ENCODE assay signal across 18 mouse cellular contexts in genomic region chr4:58631415-58631814, GRCm38 (mm10).
DNase-seq lines count a peak whose midpoint lies in the region; ATAC-seq lines count a peak whose summit lies in the region.
"Had no signal": no experiment of that assay in that cellular context is flagged by ENCODE, and none has a peak within 500 bp of the region (broad histone marks: within the 10 kb centered on the region; RNA-seq: fewer than 3 reads in every experiment).

No protein-coding gene starts in this region.

- peak; percentile 86 for ATAC-seq in lung, embryonic 16.5 days (ENCODE audit: low read depth)
- peak; percentile 47; the same call in 1 of the 2 replicates for ATAC-seq in embryonic facial prominence, embryonic 14.5 days (ENCODE audit: low read depth)
- 0 out of 2 replicates have a peak, but pooled peaks have one; percentile 75 for ATAC-seq in limb, embryonic 15.5 days (ENCODE audit: insufficient number of reproducible peaks, low FRiP score, low TSS enrichment, low read depth)
- ATAC-seq in kidney, embryonic 15.5 days (replicated peaks; ENCODE audit: low FRiP score): no peak
- ATAC-seq: inflammation-experienced regulatory T-cells, adult 6 months; liver, embryonic 12.5 days; midbrain, embryonic 13.5 days had no signal

- H3K4me1 ChIP-seq in lung, embryonic 16.5 days (replicated peaks; ENCODE audit: control insufficient read depth, insufficient read depth, low read length): no peaks in the 10 kb centered on the region
- no peaks in the 10 kb centered on the region for H3K4me1 ChIP-seq in embryonic facial prominence, embryonic 14.5 days (ENCODE audit: control insufficient read depth, insufficient read depth, low read length)
- no peaks in the 10 kb centered on the region for H3K4me1 ChIP-seq in limb, embryonic 15.5 days
- no peaks in the 10 kb centered on the region for H3K4me1 ChIP-seq in kidney, embryonic 15.5 days
- H3K4me1 ChIP-seq: heart, embryonic 15.5 days; liver, embryonic 12.5 days; midbrain, embryonic 13.5 days had no signal

- H3K27me3 ChIP-seq in lung, embryonic 16.5 days (ENCODE audit: control insufficient read depth, insufficient read depth, low read depth, low read length): no peaks in the 10 kb centered on the region
- H3K27me3 ChIP-seq in embryonic facial prominence, embryonic 14.5 days (replicated peaks; ENCODE audit: control insufficient read depth, insufficient read depth, low read length): no peaks in the 10 kb centered on the region
- no peaks in the 10 kb centered on the region for H3K27me3 ChIP-seq in limb, embryonic 15.5 days
- no peaks in the 10 kb centered on the region for H3K27me3 ChIP-seq in kidney, embryonic 15.5 days
- H3K27me3 ChIP-seq: heart, embryonic 15.5 days; liver, embryonic 12.5 days; midbrain, embryonic 13.5 days had no signal

- H3K27ac ChIP-seq in lung, embryonic 16.5 days (ENCODE audit: low read length): no peak overlapping the region
- H3K27ac ChIP-seq in embryonic facial prominence, embryonic 14.5 days (replicated peaks; ENCODE audit: low read depth, low read length): 0 out of 2 replicates have a peak overlapping the region, but pooled peaks have one; percentile 16
- no peak overlapping the region for H3K27ac ChIP-seq in limb, embryonic 15.5 days
- H3K27ac ChIP-seq in kidney, embryonic 15.5 days: no peak overlapping the region
- H3K27ac ChIP-seq: heart, adult 2 months; heart, embryonic 15.5 days; liver, embryonic 12.5 days; midbrain, embryonic 13.5 days had no signal

- no peak overlapping the region for H3K4me2 ChIP-seq in lung, embryonic 16.5 days (ENCODE audit: low read depth, low read length)
- no peak overlapping the region for H3K4me2 ChIP-seq in embryonic facial prominence, embryonic 14.5 days (ENCODE audit: low read depth, low read length)
- H3K4me2 ChIP-seq in limb, embryonic 15.5 days: no peak overlapping the region
- H3K4me2 ChIP-seq in kidney, embryonic 15.5 days: no peak overlapping the region
- H3K4me2 ChIP-seq: heart, embryonic 15.5 days; liver, embryonic 12.5 days; midbrain, embryonic 13.5 days had no signal

- no peaks in the 10 kb centered on the region for H3K36me3 ChIP-seq in lung, embryonic 16.5 days (ENCODE audit: control insufficient read depth, insufficient read depth, low read length)
- H3K36me3 ChIP-seq in embryonic facial prominence, embryonic 14.5 days (ENCODE audit: control insufficient read depth, insufficient read depth, low read length): no peaks in the 10 kb centered on the region
- H3K36me3 ChIP-seq in limb, embryonic 15.5 days: no peaks in the 10 kb centered on the region
- H3K36me3 ChIP-seq in kidney, embryonic 15.5 days: no peaks in the 10 kb centered on the region
- H3K36me3 ChIP-seq: heart, embryonic 15.5 days; liver, embryonic 12.5 days; midbrain, embryonic 13.5 days had no signal

- H3K9ac ChIP-seq in lung, embryonic 16.5 days (ENCODE audit: low read length): no peak overlapping the region
- no peak overlapping the region for H3K9ac ChIP-seq in embryonic facial prominence, embryonic 14.5 days (ENCODE audit: low read depth, low read length)
- H3K9ac ChIP-seq in limb, embryonic 15.5 days: no peak overlapping the region
- H3K9ac ChIP-seq in kidney, embryonic 15.5 days: no peak overlapping the region
- H3K9ac ChIP-seq: heart, embryonic 15.5 days; liver, embryonic 12.5 days; midbrain, embryonic 13.5 days had no signal

- no peak overlapping the region for H3K4me3 ChIP-seq in lung, embryonic 16.5 days (ENCODE audit: low read length)
- no peak overlapping the region for H3K4me3 ChIP-seq in embryonic facial prominence, embryonic 14.5 days (ENCODE audit: low read depth, low read length)
- no peak overlapping the region for H3K4me3 ChIP-seq in limb, embryonic 15.5 days
- H3K4me3 ChIP-seq in kidney, embryonic 15.5 days (replicated peaks): no peak overlapping the region
- H3K4me3 ChIP-seq: heart, adult 2 months; heart, embryonic 15.5 days; liver, embryonic 12.5 days; midbrain, embryonic 13.5 days had no signal

- H3K9me3 ChIP-seq in lung, embryonic 16.5 days (ENCODE audit: control insufficient read depth, low read length): no peaks in the 10 kb centered on the region
- H3K9me3 ChIP-seq in embryonic facial prominence, embryonic 14.5 days (ENCODE audit: control insufficient read depth, low read length): peaks cover 7% of the 10 kb centered on the region; the same call in 1 of the 2 replicates
- H3K9me3 ChIP-seq in limb, embryonic 15.5 days: 0 out of 2 replicates have a peak, but pooled peaks cover 5% of the 10 kb centered on the region
- no peaks in the 10 kb centered on the region for H3K9me3 ChIP-seq in kidney, embryonic 15.5 days (replicated peaks)
- H3K9me3 ChIP-seq: heart, embryonic 15.5 days; liver, embryonic 12.5 days had no signal

- WGBS in lung, embryonic 16.5 days: 58% methylated on average over 4 of the region's 4 CpGs
- 27% methylated on average over 4 of the region's 4 CpGs for WGBS in embryonic facial prominence, embryonic 14.5 days
- WGBS in limb, embryonic 15.5 days: 22% methylated on average over 4 of the region's 4 CpGs
- WGBS in kidney, embryonic 15.5 days: 65% methylated on average over 4 of the region's 4 CpGs

- DNase-seq in lung, adult 18-20 months: no peak
- DNase-seq in embryo, embryonic 11 days: peak; percentile 74
- peak; percentile 79 for DNase-seq in embryonic facial prominence, embryonic 14.5 days (ENCODE audit: low spot score)
- no peak for DNase-seq in B cell, adult 2 months
- DNase-seq in left cerebral cortex, adult 9 months (ENCODE audit: low spot score in 2 of 2): no peak
- DNase-seq: cerebellum, adult 9-10 months; gastrocnemius, postnatal 14 days; heart, adult 2 months; kidney, postnatal 10 days; lung, postnatal 4 days; thymus, postnatal 14 days had no signal

Comparison
In these comparisons a context has a peak if more than half of its experiments do, and no peak if none do; other contexts are left out.
1. DNase-seq: peak in embryo, embryonic 11 days (single experiment) and embryonic facial prominence, embryonic 14.5 days (single experiment); none in lung, adult 18-20 months (0 of 2), B cell, adult 2 months (0 of 2) and left cerebral cortex, adult 9 months (0 of 2).